Mouse (Mus musculus): ENCODE measurements around the gene Rnaseh2c.

DNA sequence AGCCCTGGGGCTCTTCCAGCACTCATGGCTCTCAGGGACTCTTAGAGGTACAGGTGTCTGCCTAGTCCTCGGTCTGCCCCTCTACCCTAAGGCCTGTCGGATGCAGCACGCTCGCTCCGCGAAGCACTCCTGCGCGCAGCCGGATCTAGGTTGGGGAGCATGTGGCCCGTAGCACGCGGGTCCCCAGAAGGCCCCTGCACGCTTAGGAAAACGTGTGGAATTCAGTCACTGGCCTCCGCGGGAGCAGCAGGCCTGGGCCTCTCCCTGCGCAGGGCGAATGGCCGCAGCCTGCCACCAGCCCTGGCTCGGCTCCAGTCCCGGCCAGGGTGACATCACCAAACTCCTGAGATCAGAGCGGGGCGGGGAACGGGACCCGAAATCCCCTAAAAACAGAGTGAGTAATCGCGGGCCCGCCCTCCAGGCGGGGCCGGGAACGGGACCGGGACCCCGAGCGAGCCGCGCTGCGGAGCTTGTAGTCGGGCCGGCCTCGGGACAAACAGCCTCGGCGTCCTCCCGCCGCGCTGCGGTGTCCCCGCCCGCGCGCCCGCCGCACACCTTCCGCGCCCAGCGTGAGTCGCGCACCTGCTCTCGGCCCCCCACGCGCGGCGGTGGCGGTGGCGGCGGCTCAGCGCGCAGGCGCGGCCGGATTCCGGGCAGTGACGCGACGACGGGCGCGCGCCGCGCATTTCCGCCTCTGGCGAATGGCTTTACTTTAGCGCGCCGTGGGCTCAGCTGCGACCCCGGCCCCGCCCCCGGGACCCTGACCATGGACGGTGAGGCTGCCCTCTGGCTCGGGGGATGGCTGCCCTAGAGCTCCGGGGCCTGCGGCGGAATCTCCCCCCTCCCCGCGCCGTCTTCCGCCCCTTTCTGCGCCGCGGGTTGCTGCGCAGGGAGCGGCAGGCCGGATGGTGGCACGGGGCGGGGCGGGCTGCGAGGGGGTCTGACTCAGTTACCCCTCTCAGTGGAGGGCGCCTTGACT is 35.7 kb downstream of the Rnaseh2c start, which contains the start of gene Rela:
- no peak for TF ChIP-seq ZC3H11A (IDR thresholded peaks at IDR 0.05; ENCODE audit: borderline replicate concordance, low read depth, low read length)
- TF ChIP-seq CHD2 (IDR thresholded peaks at IDR 0.05; ENCODE audit: low read depth, low read length), result no peak
- no peak for TF ChIP-seq MAFK (IDR thresholded peaks at IDR 0.05; ENCODE audit: insufficient read depth, low read depth, low read length)
